Mouse (Mus musculus) testis, adult 2 months (tissue): ENCODE measurements around the gene Crisp4. TPM values are rescaled to one million over a fixed set of nuclear protein-coding genes. Genes with fewer than 3 reads are reported as not detected.

Experiments used
- H3K27ac ChIP-seq: fragments of 200-500 bp; 2 replicates; pipeline ENCODE4 v1.5.1; 2012; ENCODE audit warnings: low read depth, low read length; ENCODE audit not compliant: control insufficient read depth, insufficient read depth
- H3K27me3 ChIP-seq: fragments of 200-500 bp; 2 replicates; pipeline ENCODE4 v1.6.1; 2012; ENCODE audit warnings: mild to moderate bottlenecking, low read length, moderate library complexity; ENCODE audit not compliant: control insufficient read depth, insufficient read depth
- H3K36me3 ChIP-seq: fragments of 200-500 bp; 2 replicates; pipeline ENCODE4 v1.6.1; 2012; ENCODE audit warnings: mild to moderate bottlenecking, low read length; ENCODE audit not compliant: control insufficient read depth, insufficient read depth
- H3K4me1 ChIP-seq: fragments of 200-500 bp; 2 replicates; pipeline ENCODE4 v1.6.1; 2012; ENCODE audit warnings: low read length; ENCODE audit not compliant: control insufficient read depth, insufficient read depth
- H3K4me3 ChIP-seq: fragments of 200-500 bp; 2 replicates; pipeline ENCODE4 v1.5.1; 2012; ENCODE audit warnings: low read depth, mild to moderate bottlenecking, low read length, moderate library complexity, mixed read lengths; ENCODE audit not compliant: control insufficient read depth
- CTCF ChIP-seq: fragments of 200-500 bp; IDR thresholded peaks from 2 replicates; pipeline ENCODE4 v1.5.1; 2012; ENCODE audit warnings: low read depth, mild to moderate bottlenecking, inconsistent platforms, low read length, moderate library complexity; ENCODE audit not compliant: control insufficient read depth, insufficient read depth, insufficient replicate concordance
- POLR2A ChIP-seq: fragments of 200-500 bp; IDR thresholded peaks from 2 replicates; pipeline ENCODE4 v1.6.1; 2012; ENCODE audit warnings: low read depth, mild to moderate bottlenecking, inconsistent platforms, low read length, moderate library complexity; ENCODE audit not compliant: control insufficient read depth
- polyA plus RNA-seq: library from polyadenylated mRNA; depleted of rRNA; stranded (reverse); fragments of >200 nt; gene quantifications from 2 replicates; pipeline ENCODE4 v1.2.3, GENCODE M21; 2012; rRNA removed

Crisp4 gene
- polyA plus RNA-seq, 1 experiment = not detected

- H3K4me3 ChIP-seq = no peak overlapping the region
- H3K36me3 ChIP-seq = no peaks in the 10 kb centered on the region
- TF ChIP-seq CTCF (no peak), POLR2A (no peak)
- no peaks in the 10 kb centered on the region for H3K27me3 ChIP-seq
- H3K27ac ChIP-seq = no peak overlapping the region
- no peaks in the 10 kb centered on the region for H3K4me1 ChIP-seq
Observed at GRCm38 (mm10) chr1:18148211-18148610, 2.5 kb upstream of the Crisp4 start.

- no peaks in the 10 kb centered on the region for H3K4me1 ChIP-seq
- no peaks in the 10 kb centered on the region for H3K36me3 ChIP-seq
- H3K27me3 ChIP-seq = no peaks in the 10 kb centered on the region
- no peak overlapping the region for H3K27ac ChIP-seq
- TF ChIP-seq CTCF = no peak
- no peak for TF ChIP-seq POLR2A
- no peak overlapping the region for H3K4me3 ChIP-seq
Observed at GRCm38 (mm10) chr1:18131691-18132090, 14.0 kb downstream of the Crisp4 start.

GRCm38 (mm10) chr1:18129983-18130382 is 15.7 kb downstream of the Crisp4 start:
- no peaks in the 10 kb centered on the region for H3K27me3 ChIP-seq
- H3K27ac ChIP-seq = no peak overlapping the region
- no peaks in the 10 kb centered on the region for H3K36me3 ChIP-seq
- H3K4me3 ChIP-seq = no peak overlapping the region
- TF ChIP-seq POLR2A (no peak), CTCF (no peak)
- no peaks in the 10 kb centered on the region for H3K4me1 ChIP-seq

- Histone ChIP-seq H3K4me1 (no peaks in the 10 kb centered on the region), H3K27ac (no peak overlapping the region), H3K36me3 (no peaks in the 10 kb centered on the region), H3K4me3 (no peak overlapping the region), H3K27me3 (no peaks in the 10 kb centered on the region)
- TF ChIP-seq CTCF (no peak), POLR2A (no peak)
Observed at GRCm38 (mm10) chr1:18106720-18107355, 38.9 kb downstream of the Crisp4 start.

GRCm38 (mm10) chr1:18105866-18106529 is 39.7 kb downstream of the Crisp4 start:
- Histone ChIP-seq H3K27ac (no peak overlapping the region), H3K4me1 (no peaks in the 10 kb centered on the region), H3K36me3 (no peaks in the 10 kb centered on the region), H3K4me3 (no peak overlapping the region), H3K27me3 (no peaks in the 10 kb centered on the region)
- no peak for TF ChIP-seq CTCF
- no peak for TF ChIP-seq POLR2A

DNA sequence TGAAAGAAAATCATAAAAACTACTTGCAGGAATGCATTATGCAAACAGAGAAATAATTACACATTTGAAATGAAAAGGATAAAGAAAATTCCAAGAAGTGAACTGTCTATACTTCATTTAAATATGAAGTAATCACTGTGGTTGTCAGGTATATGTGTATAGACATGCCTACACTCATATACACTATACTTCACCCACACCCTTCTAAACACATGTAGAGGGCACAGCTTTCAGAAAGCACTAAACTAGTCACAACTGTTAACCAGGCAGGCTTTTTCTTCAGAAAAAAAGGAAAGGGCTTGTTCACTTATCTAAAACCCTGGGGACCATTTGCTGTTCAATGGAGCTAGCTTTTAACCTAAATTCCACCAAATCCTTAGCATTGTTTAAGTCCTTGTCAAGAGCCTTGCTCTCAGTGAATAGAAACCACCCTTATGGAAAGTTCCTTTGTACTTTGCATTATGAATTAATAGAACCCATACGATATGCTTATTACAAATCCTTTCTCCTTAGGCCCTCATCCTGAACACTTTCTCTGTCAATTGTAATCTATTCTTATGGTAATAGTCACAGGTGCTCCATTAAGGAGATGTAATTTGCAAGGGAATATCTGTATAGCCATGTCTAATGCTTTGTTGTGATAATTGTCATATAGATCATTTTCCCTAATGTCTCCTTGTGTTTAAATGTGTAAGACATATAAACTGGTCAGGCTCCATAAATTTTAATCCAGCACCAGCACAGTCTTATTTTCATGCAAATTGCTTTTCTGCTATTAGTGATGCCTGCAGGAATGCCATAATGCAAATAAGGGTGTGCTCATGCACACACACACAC is 40.5 kb downstream of the Crisp4 start:
- Histone ChIP-seq H3K36me3 (no peaks in the 10 kb centered on the region), H3K27me3 (no peaks in the 10 kb centered on the region), H3K27ac (no peak overlapping the region), H3K4me1 (no peaks in the 10 kb centered on the region), H3K4me3 (no peak overlapping the region)
- TF ChIP-seq POLR2A (no peak), CTCF (no peak)

Other genes starting within 250 kb of the Crisp4 start
- gene Defb18, start 91.5 kb upstream of the Crisp4 start, polyA plus RNA-seq = not detected in 2 replicates
- 0.42 and 0.73 TPM in 2 replicates for gene Defb41, start 119.2 kb upstream of the Crisp4 start, polyA plus RNA-seq